Mouse (Mus musculus): ENCODE data around the gene 1700001K19Rik. TPM values are rescaled to one million over a fixed set of nuclear protein-coding genes. Genes with fewer than 3 reads are reported as not detected.

The 1700001K19Rik gene
- total and polyA plus RNA-seq, 3 experiments: 0.29 TPM; not detected in 2

DNA sequence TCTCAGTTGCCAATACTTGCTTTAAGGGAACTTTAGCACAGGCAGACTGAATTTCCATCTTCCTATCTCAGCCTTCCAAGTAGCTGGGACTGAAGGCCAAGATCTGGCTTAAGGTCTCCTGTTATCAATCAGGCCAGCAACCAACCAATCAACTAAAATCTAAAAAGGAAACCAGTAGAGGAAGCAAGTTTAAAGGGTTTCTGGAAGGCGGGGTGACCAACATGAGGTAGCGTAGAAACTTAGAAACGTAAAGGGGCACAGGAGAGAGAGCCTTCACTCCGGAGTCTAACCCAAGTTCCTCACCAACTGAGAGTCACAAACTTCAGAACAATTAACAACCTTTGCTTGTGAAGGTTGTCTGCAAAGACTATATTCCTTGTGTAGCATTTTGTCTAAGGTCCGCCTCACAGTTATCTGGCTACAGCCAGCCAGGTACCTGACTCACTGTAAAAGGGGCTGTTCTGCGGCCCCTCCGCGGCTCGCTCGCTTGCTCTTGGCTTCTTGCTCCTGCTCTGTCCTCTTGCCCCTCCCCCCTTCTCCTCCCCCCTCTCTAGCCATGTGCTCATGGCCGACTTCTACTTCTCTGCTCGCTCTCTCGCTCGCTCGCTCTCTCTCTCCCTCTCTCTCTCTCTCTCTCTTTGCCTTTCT, 16.2 kb upstream of the 1700001K19Rik start (continued):
- peak in 1 of 2 experiments; percentile 82; a peak in 2 of 4 replicates for TF ChIP-seq POLR2A (IDR thresholded peaks at IDR 0.05; ENCODE audit: control insufficient read depth in 1 of 2, insufficient read depth in 1 of 2, low read depth in 1 of 2, low read length in 2 of 2, poor library complexity in 1 of 2)
- peak; percentile 30; the same call in 1 of the 2 replicates for TF ChIP-seq KAT2A (conservative IDR thresholded peaks at IDR 0.05; ENCODE audit: low read depth, low read length)
- peak; percentile 79 for TF ChIP-seq NELFE (IDR thresholded peaks at IDR 0.05; ENCODE audit: low read depth, low read length)

DNA sequence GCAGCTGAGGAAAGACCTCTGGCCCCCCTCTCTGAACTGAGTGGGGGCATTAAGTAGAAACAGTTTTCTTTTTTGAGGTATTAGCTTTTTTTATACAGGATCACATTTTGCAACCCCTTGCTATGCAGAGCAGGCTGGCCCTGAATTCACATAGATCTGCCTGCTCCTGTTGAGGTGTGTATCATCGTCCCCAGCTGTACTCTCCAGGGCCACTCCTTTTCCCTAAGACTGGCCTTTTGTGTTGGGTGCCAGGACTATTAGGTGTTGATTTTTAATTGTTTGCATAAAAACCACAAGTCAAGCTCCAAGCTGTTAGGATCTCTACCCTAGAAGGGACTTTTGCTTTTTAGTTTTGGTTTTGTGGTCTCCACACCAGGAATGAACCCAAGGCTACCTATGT, 15.7 kb upstream of the 1700001K19Rik start:
- no peaks in the 10 kb centered on the region for H3K27me3 ChIP-seq (ENCODE audit: control insufficient read depth in 1 of 2, insufficient read depth in 2 of 2, low read length in 2 of 2)
- peaks cover 16 to 45% of the 10 kb centered on the region in 2 experiments for H3K4me1 ChIP-seq (ENCODE audit: control insufficient read depth in 1 of 2, insufficient read depth in 2 of 2, low read length in 2 of 2)

DNA sequence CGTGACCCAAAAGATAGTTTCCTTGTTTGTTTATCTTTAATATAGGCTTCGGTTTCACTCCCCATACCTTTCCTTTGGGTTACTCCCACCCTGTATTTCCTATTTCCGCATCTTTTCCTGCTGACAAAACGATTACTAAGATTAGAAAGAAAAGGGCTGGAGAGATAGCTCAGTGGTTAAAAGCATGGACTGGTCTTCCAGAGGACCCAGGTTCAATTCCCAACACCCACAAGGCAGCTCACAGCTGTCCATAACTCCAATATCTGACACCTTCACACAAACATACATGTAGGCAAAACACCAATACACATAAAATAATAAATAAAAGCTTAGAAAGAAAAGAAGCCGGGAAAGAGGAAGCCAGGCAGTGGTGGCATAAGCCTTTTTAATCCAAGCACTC, 15.0 kb upstream of the 1700001K19Rik start:
- Histone ChIP-seq H3K27me3 (ENCODE audit: control insufficient read depth in 1 of 2, insufficient read depth in 2 of 2, low read length in 2 of 2) (no peaks in the 10 kb centered on the region), H3K9me3 (replicated peaks; ENCODE audit: insufficient read depth, low read length) (no peaks in the 10 kb centered on the region), H3K4me1 (ENCODE audit: control insufficient read depth in 1 of 2, insufficient read depth in 2 of 2, low read length in 2 of 2) (peaks cover 13 to 46% of the 10 kb centered on the region in 2 experiments), H3K79me2 (ENCODE audit: control insufficient read depth, insufficient read depth, low read length, poor library complexity) (peaks cover 34% of the 10 kb centered on the region), H3K4me3 (ENCODE audit: control insufficient read depth in 1 of 2, insufficient read depth in 1 of 2, low read depth in 2 of 2, low read length in 2 of 2) (peak overlapping the region; percentile 59 to 82), H3K27ac (ENCODE audit: control insufficient read depth, low read depth, low read length) (peak overlapping the region; percentile 99), H3K9ac (ENCODE audit: control insufficient read depth, low read depth, low read length, poor library complexity, severe bottlenecking) (peak overlapping the region; percentile 100), H3K36me3 (ENCODE audit: control insufficient read depth in 1 of 2, insufficient read depth in 2 of 2, low read length in 2 of 2) (peaks cover 9 to 50% of the 10 kb centered on the region in 2 experiments)
- DNase-seq (ENCODE audit: low read depth, low spot score): peak; percentile 72
- TF ChIP-seq POLR2AphosphoS5 (IDR thresholded peaks at IDR 0.05; ENCODE audit: borderline replicate concordance, low read depth, low read length) (no peak; the same call in 1 of the 2 replicates), MYC (IDR thresholded peaks at IDR 0.05; ENCODE audit: low read depth, low read length) (peak; percentile 10; the same call in 1 of the 2 replicates), BHLHE40 (IDR thresholded peaks at IDR 0.05; ENCODE audit: borderline replicate concordance, low read depth, low read length) (0 out of 2 replicates have a peak, but pooled peaks have one; percentile 13), SIN3A (IDR thresholded peaks at IDR 0.05; ENCODE audit: low read length) (peak; percentile 73), EP300 (IDR thresholded peaks at IDR 0.05; ENCODE audit: low read depth in 1 of 2, low read length in 2 of 2) (peak in 1 of 2 experiments; percentile 71; a peak in 2 of 4 replicates), MXI1 (IDR thresholded peaks at IDR 0.05; ENCODE audit: low read depth, low read length) (0 out of 2 replicates have a peak, but pooled peaks have one; percentile 50), TAL1 (IDR thresholded peaks at IDR 0.05; ENCODE audit: low read length) (no peak), NELFE (IDR thresholded peaks at IDR 0.05; ENCODE audit: low read depth, low read length) (no peak; the same call in 1 of the 2 replicates), USF2 (IDR thresholded peaks at IDR 0.05; ENCODE audit: borderline replicate concordance in 1 of 2, insufficient read depth in 1 of 2, low read depth in 1 of 2, low read length in 2 of 2) (no peak), MEF2A (IDR thresholded peaks at IDR 0.05; ENCODE audit: extremely low read depth, insufficient replicate concordance, low read depth, low read length, poor library complexity, severe bottlenecking) (no peak), ZNF384 (IDR thresholded peaks at IDR 0.05; ENCODE audit: low read depth, low read length) (no peak), UBTF (IDR thresholded peaks at IDR 0.05; ENCODE audit: borderline replicate concordance, insufficient read depth, low read depth, low read length) (no peak), ELF1 (IDR thresholded peaks at IDR 0.05; ENCODE audit: low read depth, low read length) (peak; percentile 74), HCFC1 (IDR thresholded peaks at IDR 0.05; ENCODE audit: low read depth, low read length) (peak; percentile 58; the same call in 1 of the 2 replicates), CTCF (IDR thresholded peaks at IDR 0.05 in 2 of 3, conservative IDR thresholded peaks at IDR 0.05 in 1 of 3; ENCODE audit: control insufficient read depth in 1 of 3, insufficient read depth in 1 of 3, low read depth in 2 of 3, low read length in 3 of 3, poor library complexity in 1 of 3, severe bottlenecking in 1 of 3) (no peak), GATA1 (IDR thresholded peaks at IDR 0.05; ENCODE audit: low read depth, low read length) (peak; percentile 35; the same call in 1 of the 2 replicates), ETS1 (IDR thresholded peaks at IDR 0.05; ENCODE audit: low read depth, low read length) (peak; percentile 60; the same call in 1 of the 2 replicates), TBP (IDR thresholded peaks at IDR 0.05; ENCODE audit: low read depth, low read length) (peak; percentile 97), MAZ (IDR thresholded peaks at IDR 0.05; ENCODE audit: low read depth, low read length) (0 out of 2 replicates have a peak, but pooled peaks have one; percentile 18), MAFK (IDR thresholded peaks at IDR 0.05; ENCODE audit: borderline replicate concordance, low read depth, low read length) (peak; percentile 79)

More for the DNA sequence above, 15.7 kb upstream of the 1700001K19Rik start:
- no peak for DNase-seq (ENCODE audit: low read depth, low spot score)
- Histone ChIP-seq H3K9me3 (replicated peaks; ENCODE audit: insufficient read depth, low read length) (no peaks in the 10 kb centered on the region), H3K79me2 (ENCODE audit: control insufficient read depth, insufficient read depth, low read length, poor library complexity) (peaks cover 31% of the 10 kb centered on the region), H3K36me3 (ENCODE audit: control insufficient read depth in 1 of 2, insufficient read depth in 2 of 2, low read length in 2 of 2) (peaks cover 9 to 48% of the 10 kb centered on the region in 2 experiments), H3K9ac (ENCODE audit: control insufficient read depth, low read depth, low read length, poor library complexity, severe bottlenecking) (peak overlapping the region; percentile 100), H3K27ac (ENCODE audit: control insufficient read depth, low read depth, low read length) (peak overlapping the region; percentile 99), H3K4me3 (ENCODE audit: control insufficient read depth in 1 of 2, insufficient read depth in 1 of 2, low read depth in 2 of 2, low read length in 2 of 2) (peak overlapping the region; percentile 21 to 46)
- no peak for TF ChIP-seq TBP (IDR thresholded peaks at IDR 0.05; ENCODE audit: low read depth, low read length)
- TF ChIP-seq MAFK (IDR thresholded peaks at IDR 0.05; ENCODE audit: borderline replicate concordance, low read depth, low read length): no peak
- TF ChIP-seq POLR2AphosphoS5 (IDR thresholded peaks at IDR 0.05; ENCODE audit: borderline replicate concordance, low read depth, low read length): no peak
- no peak for TF ChIP-seq TCF12 (IDR thresholded peaks at IDR 0.05; ENCODE audit: low read depth, low read length)
- no peak for TF ChIP-seq MXI1 (IDR thresholded peaks at IDR 0.05; ENCODE audit: low read depth, low read length)
- no peak for TF ChIP-seq HCFC1 (IDR thresholded peaks at IDR 0.05; ENCODE audit: low read depth, low read length)
- TF ChIP-seq TAL1 (IDR thresholded peaks at IDR 0.05; ENCODE audit: low read length): no peak
- TF ChIP-seq POLR2AphosphoS2 (IDR thresholded peaks at IDR 0.05; ENCODE audit: low read length): no peak
- TF ChIP-seq USF2 (IDR thresholded peaks at IDR 0.05; ENCODE audit: borderline replicate concordance in 1 of 2, insufficient read depth in 1 of 2, low read depth in 1 of 2, low read length in 2 of 2): no peak
- TF ChIP-seq E2F4 (IDR thresholded peaks at IDR 0.05; ENCODE audit: borderline replicate concordance, low read depth, low read length): no peak
- TF ChIP-seq KAT2A (conservative IDR thresholded peaks at IDR 0.05; ENCODE audit: low read depth, low read length): no peak
- no peak for TF ChIP-seq MYC (IDR thresholded peaks at IDR 0.05; ENCODE audit: low read depth, low read length)
- TF ChIP-seq ZC3H11A (IDR thresholded peaks at IDR 0.05; ENCODE audit: low read depth, low read length): no peak
